Mouse (Mus musculus): Measurements from ENCODE around the gene Kcnq1. TPM values are rescaled to one million over a fixed set of nuclear protein-coding genes. Genes with fewer than 3 reads are reported as not detected.

The Kcnq1 gene
- polyA plus RNA-seq, 1 experiment from 2014 or later = 0.73 TPM

GRCm38 (mm10) chr7:143437231-143437893 lies 331.2 kb downstream of the Kcnq1 start:
- peak overlapping the region; percentile 80 for H3K9ac ChIP-seq
- H3K9me3 ChIP-seq = no peaks in the 10 kb centered on the region
- H3K4me2 ChIP-seq (replicated peaks) = peak overlapping the region; percentile 90
- H3K27me3 ChIP-seq = 0 out of 2 replicates have a peak, but pooled peaks cover 3% of the 10 kb centered on the region
- peak overlapping the region; percentile 44 for H3K4me3 ChIP-seq
- H3K27ac ChIP-seq = peak overlapping the region; percentile 77
- peaks cover 8% of the 10 kb centered on the region for H3K4me1 ChIP-seq
- 18% methylated on average over 18 of the region's 18 CpGs for WGBS
- ATAC-seq (ENCODE audit: insufficient number of reproducible peaks, insufficient read depth, low FRiP score, low TSS enrichment) = no peak
- no peaks in the 10 kb centered on the region for H3K36me3 ChIP-seq

- no peak for ATAC-seq (ENCODE audit: insufficient number of reproducible peaks, insufficient read depth, low FRiP score, low TSS enrichment)
- Histone ChIP-seq H3K27ac (peak overlapping the region; percentile 77), H3K9me3 (no peaks in the 10 kb centered on the region), H3K4me1 (peaks cover 8% of the 10 kb centered on the region), H3K9ac (peak overlapping the region; percentile 80), H3K4me3 (peak overlapping the region; percentile 44), H3K36me3 (no peaks in the 10 kb centered on the region), H3K4me2 (replicated peaks) (peak overlapping the region; percentile 90), H3K27me3 (peaks cover 10% of the 10 kb centered on the region)
- WGBS = 3% methylated on average over 61 of the region's 63 CpGs
These were observed 331.9 kb downstream of the Kcnq1 start for GRCm38 (mm10) chr7:143437894-143438581.

- Histone ChIP-seq H3K9ac (no peak overlapping the region), H3K4me1 (peaks cover 8% of the 10 kb centered on the region), H3K36me3 (no peaks in the 10 kb centered on the region), H3K27ac (no peak overlapping the region), H3K27me3 (peaks cover 19% of the 10 kb centered on the region), H3K4me3 (no peak overlapping the region), H3K4me2 (replicated peaks) (no peak overlapping the region), H3K9me3 (no peaks in the 10 kb centered on the region)
- no peak for ATAC-seq (ENCODE audit: insufficient number of reproducible peaks, insufficient read depth, low FRiP score, low TSS enrichment)
- WGBS = 63% methylated on average over 1 of the region's 1 CpGs
These were observed 332.8 kb downstream of the Kcnq1 start for GRCm38 (mm10) chr7:143438965-143439364.

DNA sequence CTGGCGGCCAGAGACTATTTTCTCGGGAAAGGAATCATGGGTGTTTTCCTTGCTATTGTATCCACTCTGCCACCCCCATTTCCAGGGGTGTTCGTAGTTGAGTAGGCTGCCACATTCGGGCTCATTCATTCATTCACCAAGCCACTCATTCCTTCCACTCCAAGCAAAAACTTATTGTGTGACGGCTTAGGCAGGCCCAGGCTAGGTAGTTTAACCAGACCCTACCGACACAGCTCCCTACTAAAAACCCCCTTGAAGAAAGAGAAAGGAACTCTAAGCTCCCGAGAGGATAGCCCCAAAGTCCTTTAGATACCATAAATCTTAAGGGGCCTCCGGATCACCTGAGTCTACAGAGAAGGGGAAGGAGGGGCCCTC lies 338.4 kb downstream of the Kcnq1 start:
- H3K9me3 ChIP-seq = no peaks in the 10 kb centered on the region
- H3K9ac ChIP-seq = no peak overlapping the region
- no peaks in the 10 kb centered on the region for H3K36me3 ChIP-seq
- H3K27ac ChIP-seq = no peak overlapping the region
- peaks cover 59% of the 10 kb centered on the region for H3K27me3 ChIP-seq
- no peak overlapping the region for H3K4me2 ChIP-seq (replicated peaks)
- WGBS = 22% methylated on average over 8 of the region's 8 CpGs
- no peak for ATAC-seq (ENCODE audit: insufficient number of reproducible peaks, insufficient read depth, low FRiP score, low TSS enrichment)
- no peak overlapping the region; the same call in 1 of the 2 replicates for H3K4me3 ChIP-seq
- peaks cover 14% of the 10 kb centered on the region for H3K4me1 ChIP-seq

GRCm38 (mm10) chr7:143444955-143445648 lies 338.9 kb downstream of the Kcnq1 start:
- 1% methylated on average over 55 of the region's 55 CpGs for WGBS
- H3K9me3 ChIP-seq = no peaks in the 10 kb centered on the region
- H3K9ac ChIP-seq = peak overlapping the region; percentile 61
- H3K4me2 ChIP-seq (replicated peaks) = peak overlapping the region; percentile 64
- H3K27me3 ChIP-seq = peaks cover 59% of the 10 kb centered on the region
- H3K4me1 ChIP-seq = peaks cover 14% of the 10 kb centered on the region
- peak overlapping the region; percentile 38 for H3K4me3 ChIP-seq
- H3K27ac ChIP-seq = no peak overlapping the region
- no peak for ATAC-seq (ENCODE audit: insufficient number of reproducible peaks, insufficient read depth, low FRiP score, low TSS enrichment)
- no peaks in the 10 kb centered on the region for H3K36me3 ChIP-seq

DNA sequence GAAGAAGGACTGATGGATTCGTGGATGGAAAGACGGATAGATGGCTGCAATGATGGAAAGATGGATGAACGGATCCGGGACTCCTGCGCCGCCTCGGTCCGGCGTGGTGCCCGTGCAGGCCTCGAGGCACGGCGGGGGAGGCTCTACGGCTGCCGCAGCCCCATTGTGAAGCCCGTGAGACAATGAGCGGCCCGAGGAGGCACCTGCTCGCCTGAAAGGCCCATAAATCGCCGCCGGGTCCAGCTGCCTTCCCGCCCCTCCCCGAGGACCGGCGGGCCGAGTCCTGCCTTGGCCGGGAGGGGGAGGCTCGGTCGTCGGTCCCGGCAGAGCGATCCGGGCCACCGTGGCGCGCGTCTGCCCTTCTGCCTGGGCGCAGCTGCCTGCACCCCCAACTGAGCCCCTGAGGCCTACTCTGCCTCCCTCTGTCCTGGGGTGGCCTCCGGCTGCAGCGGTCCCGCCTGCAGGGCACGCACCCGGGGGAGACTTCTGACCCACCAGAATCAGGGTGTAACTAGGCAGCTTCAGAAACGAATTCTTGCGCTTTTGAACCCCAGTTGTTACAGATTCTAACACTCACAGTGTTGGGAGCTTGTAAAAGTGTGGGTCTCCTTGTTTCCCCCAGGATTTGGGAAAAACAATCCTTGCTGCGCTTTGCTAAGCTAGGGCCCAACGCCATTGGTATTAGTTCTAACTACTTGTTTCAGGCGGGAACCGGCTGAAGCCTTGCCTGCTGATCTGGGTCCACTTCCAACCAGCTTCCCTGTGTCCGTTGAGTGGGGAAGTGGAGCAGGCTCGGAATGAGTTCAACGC lies 339.7 kb downstream of the Kcnq1 start:
- Histone ChIP-seq H3K9me3 (no peaks in the 10 kb centered on the region), H3K4me1 (peaks cover 14% of the 10 kb centered on the region), H3K9ac (peak overlapping the region; percentile 61), H3K4me3 (peak overlapping the region; percentile 38), H3K4me2 (replicated peaks) (peak overlapping the region; percentile 64), H3K27me3 (peaks cover 59% of the 10 kb centered on the region), H3K36me3 (no peaks in the 10 kb centered on the region), H3K27ac (no peak overlapping the region; the same call in 1 of the 2 replicates)
- 5% methylated on average over 47 of the region's 53 CpGs for WGBS
- no peak for ATAC-seq (ENCODE audit: insufficient number of reproducible peaks, insufficient read depth, low FRiP score, low TSS enrichment)

GRCm38 (mm10) chr7:143447130-143447529 lies 341.0 kb downstream of the Kcnq1 start:
- H3K4me1 ChIP-seq = peaks cover 14% of the 10 kb centered on the region
- 80% methylated on average over 2 of the region's 2 CpGs for WGBS

DNA sequence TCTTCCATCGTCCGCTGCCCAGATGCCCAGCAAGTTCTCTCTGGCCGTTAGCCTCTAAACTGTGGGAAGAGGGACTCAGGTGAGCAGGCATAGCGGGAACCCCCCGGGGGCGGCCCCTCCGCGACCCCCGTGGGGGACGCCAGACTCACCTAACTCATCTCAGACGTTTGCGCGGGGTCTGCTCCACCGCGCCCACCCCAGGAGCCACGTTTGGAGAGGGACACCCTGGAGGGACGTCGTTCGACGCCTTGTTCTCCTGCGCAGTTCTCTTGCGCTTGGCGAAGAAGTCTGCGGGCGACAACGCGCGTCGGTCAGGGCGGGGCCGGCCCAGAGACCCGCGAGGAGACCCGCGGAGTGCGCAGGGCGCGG lies 352.8 kb downstream of the Kcnq1 start:
- 0 out of 2 replicates have a peak, but pooled peaks cover 4% of the 10 kb centered on the region for H3K27me3 ChIP-seq
- peaks cover 26% of the 10 kb centered on the region for H3K9me3 ChIP-seq
- no peak for ATAC-seq (ENCODE audit: insufficient number of reproducible peaks, insufficient read depth, low FRiP score, low TSS enrichment)
- peak overlapping the region; percentile 64 for H3K4me3 ChIP-seq
- peaks cover 8% of the 10 kb centered on the region for H3K4me1 ChIP-seq
- peak overlapping the region; percentile 88 for H3K27ac ChIP-seq
- 28% methylated on average over 38 of the region's 38 CpGs for WGBS
- peak overlapping the region; percentile 82 for H3K9ac ChIP-seq
- H3K4me2 ChIP-seq (replicated peaks) = peak overlapping the region; percentile 56
- 0 out of 2 replicates have a peak, but pooled peaks cover 3% of the 10 kb centered on the region for H3K36me3 ChIP-seq

More at GRCm38 (mm10) chr7:143447130-143447529, 341.0 kb downstream of the Kcnq1 start:
- no peak for ATAC-seq (ENCODE audit: insufficient number of reproducible peaks, insufficient read depth, low FRiP score, low TSS enrichment)
- Histone ChIP-seq H3K9me3 (no peaks in the 10 kb centered on the region), H3K27ac (no peak overlapping the region), H3K36me3 (no peaks in the 10 kb centered on the region), H3K27me3 (peaks cover 57% of the 10 kb centered on the region), H3K9ac (no peak overlapping the region), H3K4me3 (no peak overlapping the region), H3K4me2 (replicated peaks) (no peak overlapping the region)

DNA sequence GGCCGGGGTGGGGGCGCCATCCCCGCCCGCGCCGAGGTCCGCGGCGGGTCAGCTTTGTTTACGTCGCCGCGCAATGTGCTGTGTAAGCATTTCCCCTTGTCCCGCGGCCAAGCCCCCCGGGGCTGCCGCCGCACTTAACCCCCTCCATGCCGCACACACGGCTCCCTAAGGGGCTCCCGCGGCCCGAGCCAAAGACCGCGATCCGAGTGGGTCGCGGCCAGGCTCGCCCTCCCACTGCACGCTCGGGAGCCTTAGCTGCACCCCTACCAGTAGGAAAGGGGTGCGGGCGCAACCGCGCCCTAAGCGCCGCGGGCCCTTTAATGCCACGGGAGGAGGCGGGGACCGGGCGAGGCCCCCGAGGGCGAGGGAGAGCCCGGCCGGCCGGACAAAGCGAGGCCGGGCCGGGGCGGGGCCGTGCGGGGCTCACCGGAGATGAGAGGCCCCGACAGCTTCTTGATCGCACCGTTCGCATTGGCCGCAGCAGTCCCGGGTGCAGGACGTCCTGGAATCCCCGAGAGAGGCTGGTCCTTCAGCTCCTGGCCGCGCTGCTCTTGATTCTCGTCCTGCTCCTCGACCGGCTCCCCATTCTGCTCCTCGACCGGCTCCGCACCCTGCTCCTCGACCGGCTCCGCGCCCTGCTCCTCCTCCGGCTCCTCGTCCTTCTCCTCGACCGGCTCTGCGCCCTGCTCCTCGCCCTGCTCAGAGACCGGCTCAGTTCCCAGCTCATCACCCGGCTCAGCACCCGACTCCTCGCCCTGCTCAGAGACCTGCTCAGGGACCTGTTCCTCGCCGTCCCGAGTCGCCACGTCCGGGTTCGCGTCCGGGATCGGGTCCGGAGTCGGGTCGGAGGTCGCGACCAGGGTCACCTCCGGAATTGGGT lies 353.4 kb downstream of the Kcnq1 start:
- Histone ChIP-seq H3K27me3 (0 out of 2 replicates have a peak, but pooled peaks cover 4% of the 10 kb centered on the region), H3K36me3 (0 out of 2 replicates have a peak, but pooled peaks cover 3% of the 10 kb centered on the region), H3K4me3 (peak overlapping the region; percentile 64), H3K4me1 (peaks cover 14% of the 10 kb centered on the region), H3K27ac (peak overlapping the region; percentile 88), H3K9ac (peak overlapping the region; percentile 82), H3K4me2 (replicated peaks) (peak overlapping the region; percentile 56), H3K9me3 (peaks cover 26% of the 10 kb centered on the region)
- 31% methylated on average over 95 of the region's 100 CpGs for WGBS
- no peak for ATAC-seq (ENCODE audit: insufficient number of reproducible peaks, insufficient read depth, low FRiP score, low TSS enrichment)

DNA sequence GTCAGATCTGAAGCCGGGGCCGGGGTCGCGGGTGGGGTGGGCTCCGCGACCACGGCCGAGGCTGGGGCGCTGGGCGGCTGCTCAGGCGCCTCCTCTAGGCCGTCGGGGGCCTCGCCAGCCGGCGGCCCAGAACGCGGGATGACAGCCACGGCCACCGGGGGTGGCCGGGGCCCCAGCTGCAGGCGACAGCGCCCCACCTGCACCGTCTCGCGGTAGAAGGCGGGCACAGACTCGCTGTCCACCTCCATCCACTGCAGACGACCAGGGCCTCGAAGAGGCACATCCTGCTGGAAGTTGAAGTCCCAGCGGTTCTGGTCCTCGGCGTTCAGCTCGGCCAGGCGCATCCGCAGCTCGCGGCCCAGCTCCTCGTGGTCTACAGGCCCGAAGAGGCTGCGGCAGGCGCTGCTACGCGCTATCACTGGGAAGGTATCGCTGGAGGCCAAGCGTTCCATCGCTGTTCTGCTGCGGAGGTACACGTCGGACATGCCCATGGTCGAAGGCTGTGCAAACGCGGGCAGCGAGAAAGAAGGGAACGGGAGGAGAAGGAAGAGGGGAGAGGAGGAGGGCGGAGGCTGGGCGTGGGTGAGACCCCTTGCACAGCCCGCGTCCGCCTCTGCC lies 354.2 kb downstream of the Kcnq1 start:
- peak overlapping the region; percentile 82 for H3K9ac ChIP-seq
- 0 out of 2 replicates have a peak, but pooled peaks cover 3% of the 10 kb centered on the region for H3K36me3 ChIP-seq
- 0 out of 2 replicates have a peak, but pooled peaks cover 4% of the 10 kb centered on the region for H3K27me3 ChIP-seq
- peaks cover 17% of the 10 kb centered on the region for H3K4me1 ChIP-seq
- H3K4me2 ChIP-seq (replicated peaks) = peak overlapping the region; percentile 56
- H3K4me3 ChIP-seq = peak overlapping the region; percentile 64
- H3K27ac ChIP-seq = peak overlapping the region; percentile 88
- peaks cover 26% of the 10 kb centered on the region for H3K9me3 ChIP-seq
- 35% methylated on average over 58 of the region's 60 CpGs for WGBS
- no peak for ATAC-seq (ENCODE audit: insufficient number of reproducible peaks, insufficient read depth, low FRiP score, low TSS enrichment)

Data from embryonic facial prominence, embryonic 12.5 days (tissue).